Mouse (Mus musculus) naive thymus-derived CD4-positive, alpha-beta T cell, adult 2 months (primary cell): Measurements from ENCODE around the gene Trim72.

Experiments
- DNase-seq: peaks from one replicate; pipeline ENCODE4 v3.0.0-alpha.2; 2011; ENCODE audit warnings: low read depth

Gene Trim72

DNA sequence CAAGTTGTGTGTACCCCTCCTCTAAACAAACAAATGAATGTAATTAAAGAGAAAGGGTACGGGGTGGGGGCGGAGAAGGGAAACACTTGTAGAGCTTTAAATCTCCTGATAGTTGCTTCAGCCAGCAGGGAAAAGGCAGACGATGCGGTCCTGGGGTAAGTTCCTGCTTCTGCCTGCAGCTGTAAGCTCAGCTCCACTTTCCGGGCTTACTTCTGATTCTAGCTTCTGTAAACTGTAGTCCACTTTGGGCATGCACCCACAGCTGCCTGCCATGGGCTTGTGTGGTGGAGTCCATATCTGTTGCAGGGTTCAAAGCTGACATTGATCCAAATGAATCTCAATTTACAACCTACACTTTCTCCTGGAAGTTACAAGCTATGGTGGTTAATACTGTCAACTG is 49.3 kb downstream of the Trim72 start:
- DNase-seq = no peak

DNA sequence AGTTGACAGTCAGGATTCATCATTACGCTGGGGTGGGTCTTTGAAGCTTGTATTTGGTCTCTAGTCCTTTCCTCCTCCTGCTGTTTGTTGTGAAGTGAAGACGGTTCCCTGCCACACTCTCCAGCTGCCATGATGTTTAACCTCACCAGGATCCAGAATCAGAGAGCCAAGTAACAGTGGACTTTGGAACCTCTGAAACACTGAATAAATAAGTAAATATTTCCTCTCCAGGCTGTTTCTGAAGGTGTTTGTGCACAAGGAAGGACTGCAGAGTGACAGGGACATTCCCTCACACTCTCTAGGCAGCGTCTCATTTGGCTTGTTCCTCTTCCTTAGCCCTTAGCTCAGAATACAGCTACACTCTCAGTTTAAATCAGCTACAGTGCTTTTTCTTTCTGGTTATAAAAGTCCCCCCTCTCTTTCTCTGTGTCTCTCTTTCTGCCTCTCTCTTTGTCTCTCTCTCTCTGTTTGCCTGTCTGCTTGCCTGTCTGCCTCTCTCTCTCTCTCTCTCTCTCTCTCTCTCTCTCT is 53.2 kb downstream of the Trim72 start:
- DNase-seq = no peak

DNA sequence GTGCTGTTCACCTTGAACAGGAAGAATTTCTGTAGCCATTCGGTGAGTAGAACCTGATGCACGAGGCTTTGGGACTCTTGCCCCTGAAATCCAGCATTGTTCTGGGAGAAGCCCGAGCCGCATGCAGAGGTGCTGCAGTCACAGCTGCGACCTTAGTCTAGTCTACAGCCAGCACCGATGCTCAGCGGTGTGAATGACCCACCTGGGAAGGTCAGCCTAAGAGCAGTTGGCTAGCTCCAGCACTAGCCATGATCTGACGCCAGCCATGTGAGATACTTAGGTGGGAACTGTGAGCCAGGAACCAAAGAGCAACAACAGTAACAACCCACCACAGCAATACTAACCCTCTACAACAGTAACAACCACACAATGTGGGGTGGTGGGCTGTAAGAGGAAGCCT is 54.1 kb downstream of the Trim72 start:
- DNase-seq = no peak

DNA sequence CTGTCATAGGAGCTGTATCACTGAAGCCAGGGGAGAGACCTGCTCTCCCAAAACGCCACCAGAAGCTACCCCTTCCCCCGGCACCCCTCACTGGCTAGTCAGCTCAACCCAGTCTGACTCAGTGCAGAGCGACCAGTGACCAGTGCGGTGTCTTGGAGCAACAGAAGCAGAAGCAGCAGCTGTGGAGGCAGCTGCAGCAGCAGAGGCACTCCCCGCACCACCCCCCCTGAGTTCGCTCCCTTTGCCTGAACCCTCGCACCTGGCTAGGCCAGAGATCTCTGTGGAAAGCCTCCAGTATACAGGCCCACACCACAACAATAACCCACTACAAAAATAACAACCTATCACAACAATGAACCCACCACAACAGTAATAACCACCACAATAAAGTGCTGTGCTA is 54.8 kb downstream of the Trim72 start:
- DNase-seq = no peak

DNA sequence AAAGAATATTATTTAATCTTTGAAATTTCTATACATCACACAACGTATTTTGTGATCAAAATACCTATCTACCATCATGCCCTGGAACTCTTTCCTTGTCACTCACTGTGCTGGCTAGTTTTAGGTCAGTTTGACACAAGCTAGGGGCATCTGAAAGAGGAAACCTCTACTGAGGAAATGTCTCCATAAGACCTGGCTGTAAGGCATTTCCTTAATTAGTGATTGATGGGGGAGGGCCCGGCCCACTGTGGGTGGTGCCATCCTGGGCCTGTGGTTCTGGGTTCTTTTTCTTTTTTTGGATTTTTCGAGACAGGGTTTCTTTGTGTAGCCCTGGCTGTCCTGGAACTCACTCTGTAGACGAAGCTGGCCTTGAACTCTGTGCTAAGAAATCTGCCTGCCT is 55.3 kb downstream of the Trim72 start:
- no peak for DNase-seq
